Mouse (Mus musculus) cerebellum, adult 2 months (tissue): ENCODE measurements at regions not wholly inside any gene's neighbourhood (a gene's known extent, or its start where the extent isn't known, plus 50 kb on each side); places are given as distances from the start of the nearest gene placed in this dataset.

Experiments used
- DNase-seq, 2 experiments: peaks; one replicate each; pipeline ENCODE4 v3.0.0; 2021
- H3K27ac ChIP-seq: fragments of 200-500 bp; 2 replicates; pipeline ENCODE4 v1.5.1; 2012; ENCODE audit warnings: low read length, control low read depth, inconsistent platforms; ENCODE audit not compliant: insufficient read depth
- H3K27me3 ChIP-seq: fragments of 200-500 bp; 2 replicates; pipeline ENCODE4 v1.6.1; 2012; ENCODE audit warnings: inconsistent platforms, mild to moderate bottlenecking, low read length, moderate library complexity; ENCODE audit not compliant: control insufficient read depth, insufficient read depth
- H3K4me1 ChIP-seq: fragments of 200-500 bp; 2 replicates; pipeline ENCODE4 v1.6.1; 2011; ENCODE audit warnings: low read length; ENCODE audit not compliant: control insufficient read depth, insufficient read depth
- H3K4me3 ChIP-seq: fragments of 200-500 bp; replicated peaks from 2 replicates; pipeline ENCODE3; 2011; ENCODE audit warnings: mild to moderate bottlenecking, low read depth, low read length, control low read depth; ENCODE audit not compliant: insufficient read depth
- CTCF ChIP-seq: fragments of 200-500 bp; IDR thresholded peaks from 2 replicates; pipeline ENCODE4 v1.5.1; 2011; ENCODE audit warnings: low read depth, mild to moderate bottlenecking, control low read depth, low read length, moderate library complexity, borderline replicate concordance; ENCODE audit not compliant: insufficient read depth
- POLR2A ChIP-seq: fragments of 200-500 bp; IDR thresholded peaks from 2 replicates; pipeline ENCODE4 v1.6.1; 2011; ENCODE audit warnings: low read length, control low read depth, borderline replicate concordance; ENCODE audit not compliant: insufficient read depth
- WGBS: fragments of 180-500 bp; shearing (Covaris S2); methylation state at CpG from one replicate; pipeline ENCODE4 v1.1.7; 2018; 5-methylcytosine and 5-hydroxymethylcytosine counted together

DNA sequence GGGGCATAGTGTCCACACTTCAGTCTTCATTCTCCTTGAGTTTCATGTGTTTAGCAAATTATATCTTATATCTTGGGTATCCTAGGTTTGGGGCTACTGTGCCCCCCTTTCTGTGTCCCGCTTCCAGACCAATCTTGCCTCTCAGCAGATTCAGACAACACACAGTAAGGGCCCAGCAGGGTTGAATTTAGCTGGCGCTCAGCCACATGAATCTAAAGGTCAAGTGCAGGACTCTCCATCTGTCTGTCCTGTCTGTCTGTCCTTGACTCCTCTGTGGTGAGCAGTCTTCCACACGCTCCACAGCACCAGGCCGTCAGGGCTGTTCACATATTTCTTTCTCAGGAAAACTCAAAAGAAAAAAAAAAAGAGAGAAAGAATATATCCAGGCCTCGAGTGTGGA, 255.5 kb upstream of the Kdm8 start:
- TF ChIP-seq CTCF (no peak), POLR2A (no peak)
- WGBS = 71% methylated on average over 5 of the region's 5 CpGs

DNA sequence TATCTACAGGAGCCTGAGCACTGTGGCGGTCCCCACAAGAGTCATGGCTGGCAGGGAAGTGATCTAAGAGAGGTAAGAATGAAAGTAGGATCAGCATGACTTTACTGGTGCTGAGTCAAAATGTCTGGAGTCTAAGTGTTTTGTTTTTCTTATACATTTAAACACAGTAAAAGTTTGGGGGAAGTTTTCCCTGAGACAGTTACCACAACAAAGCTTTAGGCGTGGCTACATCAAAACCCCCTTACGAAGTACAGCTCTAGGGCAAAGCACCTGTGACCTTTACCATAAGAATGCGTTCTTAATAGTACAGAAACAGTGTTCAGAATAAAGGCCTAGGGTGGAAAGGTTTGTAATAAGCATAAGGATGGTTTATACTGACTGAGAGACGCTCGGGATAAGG, 254.4 kb upstream of the Kdm8 start:
- no peak for DNase-seq
- Histone ChIP-seq H3K4me3 (no peak overlapping the region), H3K4me1 (no peaks in the 10 kb centered on the region), H3K27ac (no peak overlapping the region), H3K27me3 (no peaks in the 10 kb centered on the region)
- 97% methylated on average over 6 of the region's 6 CpGs for WGBS
- TF ChIP-seq POLR2A (no peak), CTCF (no peak)

More for the DNA sequence above, 255.5 kb upstream of the Kdm8 start:
- Histone ChIP-seq H3K27ac (no peak overlapping the region), H3K27me3 (no peaks in the 10 kb centered on the region), H3K4me1 (no peaks in the 10 kb centered on the region), H3K4me3 (no peak overlapping the region)
- no peak for DNase-seq

DNA sequence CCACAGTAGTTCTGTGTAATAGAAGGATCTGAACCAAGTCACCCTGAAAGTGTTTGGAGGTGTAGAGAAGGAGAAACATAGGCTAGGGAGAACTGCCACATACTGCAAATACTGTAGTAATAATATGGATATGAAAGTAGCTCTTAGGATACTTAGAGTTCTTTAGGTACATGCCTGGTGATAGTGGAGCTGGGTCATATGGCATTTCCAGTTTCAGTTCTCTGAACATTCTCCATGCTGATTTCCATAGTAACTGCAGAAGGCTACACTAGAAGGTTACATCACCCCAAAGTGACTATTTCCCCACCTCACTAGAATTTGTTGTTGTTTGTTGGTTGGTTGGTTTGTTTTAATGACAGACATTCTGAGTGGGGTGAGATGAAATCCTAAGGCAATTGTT, 253.2 kb upstream of the Kdm8 start:
- no peak for DNase-seq
- Histone ChIP-seq H3K27ac (no peak overlapping the region), H3K4me1 (no peaks in the 10 kb centered on the region), H3K4me3 (no peak overlapping the region), H3K27me3 (no peaks in the 10 kb centered on the region)
- TF ChIP-seq CTCF (no peak), POLR2A (no peak)

DNA sequence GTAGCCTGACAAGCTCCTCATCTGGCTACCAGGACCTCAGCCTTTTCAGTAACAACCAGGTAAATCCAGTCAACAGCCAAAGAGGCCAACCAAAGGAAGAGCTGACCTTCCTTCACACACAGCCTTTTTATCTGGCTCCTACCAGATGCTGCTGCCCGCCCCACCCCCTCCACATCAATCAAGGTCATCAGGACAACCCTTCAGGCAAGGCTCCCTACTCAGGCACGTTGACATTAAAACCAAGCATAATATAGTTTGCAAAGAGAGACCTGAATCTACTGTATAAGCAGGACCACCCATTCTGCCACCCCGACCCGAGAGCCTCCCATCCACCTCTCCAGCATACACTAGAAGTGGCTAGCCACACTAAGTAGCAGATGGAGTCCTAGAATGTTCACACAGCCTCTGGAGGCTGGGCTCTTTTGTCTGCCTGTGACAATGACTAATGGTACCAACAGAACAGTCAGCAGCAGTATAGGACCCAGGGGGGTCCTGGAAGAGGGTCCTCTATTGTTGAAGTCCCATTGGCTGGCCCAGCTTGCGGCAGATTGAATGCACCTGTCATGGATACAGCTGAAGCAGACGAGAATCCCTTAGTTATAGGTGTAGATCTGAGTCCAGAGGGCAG, 233.0 kb upstream of the Kdm8 start:
- WGBS = 78% methylated on average over 6 of the region's 6 CpGs
- DNase-seq = no peak

DNA sequence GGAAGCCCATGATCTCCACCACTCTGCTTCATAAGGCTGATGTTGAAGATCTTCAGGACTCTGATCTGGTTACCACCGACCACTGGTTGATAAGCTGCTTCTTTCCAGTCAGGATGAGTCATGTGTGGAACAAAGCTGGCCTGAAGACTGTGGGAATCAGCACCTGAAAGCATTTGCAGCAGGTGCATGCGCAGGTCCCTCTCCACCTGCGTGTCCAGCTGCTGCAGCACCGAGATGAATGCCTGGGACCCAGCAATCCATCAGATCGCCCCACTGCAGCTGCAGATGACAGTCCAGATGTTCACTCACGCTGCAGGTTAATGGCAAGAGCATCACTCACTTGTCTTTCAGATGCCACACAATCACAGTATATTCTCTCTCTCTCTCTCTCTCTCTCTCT, 230.4 kb upstream of the Kdm8 start:
- Histone ChIP-seq H3K4me3 (no peak overlapping the region), H3K27ac (no peak overlapping the region), H3K4me1 (no peaks in the 10 kb centered on the region), H3K27me3 (no peaks in the 10 kb centered on the region)
- no peak for DNase-seq
- 82% methylated on average over 6 of the region's 6 CpGs for WGBS
- TF ChIP-seq POLR2A = no peak
- no peak for TF ChIP-seq CTCF

More for the DNA sequence above, 233.0 kb upstream of the Kdm8 start:
- no peak for TF ChIP-seq CTCF
- TF ChIP-seq POLR2A = no peak
- Histone ChIP-seq H3K27me3 (no peaks in the 10 kb centered on the region), H3K27ac (no peak overlapping the region), H3K4me1 (no peaks in the 10 kb centered on the region), H3K4me3 (no peak overlapping the region)

DNA sequence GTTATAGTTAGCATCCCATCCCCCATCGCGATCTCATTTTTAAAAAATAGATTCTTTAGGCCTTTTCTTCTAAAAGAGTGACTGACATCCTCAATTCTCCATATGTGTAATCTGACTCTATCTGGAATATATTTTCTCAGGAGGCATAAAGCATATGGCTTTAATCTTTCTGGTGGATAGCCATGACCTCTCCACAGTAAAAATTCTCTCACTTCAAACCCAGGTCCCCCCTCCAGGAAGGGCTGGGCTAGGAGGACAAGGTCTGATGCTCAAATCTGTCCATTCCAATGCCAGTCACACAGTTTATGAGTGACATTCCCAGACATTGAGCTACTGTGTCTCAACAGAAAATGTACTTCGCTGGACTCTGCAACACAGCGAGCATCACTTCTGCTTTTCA, 226.8 kb upstream of the Kdm8 start:
- WGBS = 72% methylated on average over 4 of the region's 4 CpGs
- Histone ChIP-seq H3K4me1 (no peaks in the 10 kb centered on the region; the same call in 1 of the 2 replicates), H3K27me3 (no peaks in the 10 kb centered on the region), H3K27ac (no peak overlapping the region), H3K4me3 (no peak overlapping the region)
- no peak for DNase-seq
- TF ChIP-seq CTCF (no peak), POLR2A (no peak)

DNA sequence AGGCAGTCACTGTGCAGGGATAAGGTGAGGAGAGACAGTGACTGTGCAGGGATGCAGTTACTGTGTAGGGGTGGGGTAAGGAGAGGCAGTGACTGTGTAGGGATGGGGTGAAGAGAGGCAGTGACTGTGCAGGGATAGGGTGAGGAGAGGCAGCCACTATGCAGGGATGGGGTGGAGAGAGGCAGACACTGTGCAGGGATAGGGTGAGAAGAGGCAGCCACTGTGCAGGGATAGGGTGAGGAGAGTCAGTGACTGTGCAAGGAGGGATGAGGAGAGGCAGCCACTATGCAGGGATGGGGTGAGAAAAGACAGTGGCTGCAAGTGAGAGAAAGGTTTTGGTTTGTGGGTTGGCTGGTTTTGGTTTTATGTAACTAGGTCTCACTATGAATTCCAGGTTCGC, 221.8 kb upstream of the Kdm8 start:
- DNase-seq = no peak
- Histone ChIP-seq H3K4me1 (no peaks in the 10 kb centered on the region; the same call in 1 of the 2 replicates), H3K27me3 (no peaks in the 10 kb centered on the region), H3K27ac (no peak overlapping the region), H3K4me3 (no peak overlapping the region)
- WGBS = 100% methylated on average over 1 of the region's 1 CpGs
- no peak for TF ChIP-seq CTCF
- no peak for TF ChIP-seq POLR2A

DNA sequence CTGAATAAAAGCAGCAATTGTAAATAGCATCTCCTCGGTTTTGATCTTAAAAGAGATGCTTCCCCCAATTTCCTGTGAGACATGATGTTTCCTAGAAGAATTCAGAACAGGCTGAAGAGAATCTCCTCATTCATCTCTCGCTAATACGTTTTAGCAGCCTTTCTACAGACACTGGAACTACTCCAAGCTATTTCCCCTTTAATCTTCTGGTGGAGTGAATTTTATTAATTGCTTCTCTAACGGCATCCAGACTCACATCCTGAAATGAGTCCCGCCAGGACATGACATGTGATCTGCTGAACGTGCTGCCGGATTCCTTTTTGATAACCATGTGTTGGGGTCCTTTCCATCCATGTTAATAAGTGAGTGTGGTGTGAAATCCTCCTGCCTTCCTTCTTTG, 209.6 kb upstream of the Kdm8 start:
- TF ChIP-seq POLR2A (no peak), CTCF (no peak)
- 19% methylated on average over 7 of the region's 7 CpGs for WGBS

More for the DNA sequence above, 209.6 kb upstream of the Kdm8 start:
- DNase-seq = no peak
- H3K27ac ChIP-seq = no peak overlapping the region
- no peaks in the 10 kb centered on the region for H3K27me3 ChIP-seq
- no peak overlapping the region for H3K4me3 ChIP-seq
- H3K4me1 ChIP-seq = no peaks in the 10 kb centered on the region
